Mouse (Mus musculus): Measurements from ENCODE around the gene Poc5. TPM values are rescaled to one million over a fixed set of nuclear protein-coding genes. Genes with fewer than 3 reads are reported as not detected.

Poc5 gene
- total and polyA plus RNA-seq, 3 experiments = 17.1 to 25.4 TPM; not detected in 1

DNA sequence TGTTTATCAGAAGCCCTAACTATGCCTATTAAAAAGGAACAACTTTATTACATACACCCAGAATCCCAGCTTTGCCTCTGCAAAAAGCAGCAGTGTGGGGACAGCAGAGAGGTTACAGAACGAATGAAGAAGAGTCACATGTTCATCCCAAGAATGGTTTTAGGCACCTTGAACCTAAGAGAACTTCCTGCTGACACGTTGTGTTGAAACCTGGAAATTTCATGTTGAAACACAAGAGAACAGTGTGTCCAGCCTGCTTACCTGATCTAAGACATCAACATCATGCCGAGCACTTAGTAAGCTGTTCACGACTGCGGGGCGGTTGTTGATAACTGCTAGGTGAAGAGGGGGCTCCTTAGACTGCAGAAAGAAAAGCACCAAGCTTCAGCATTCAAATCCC, 44.9 kb downstream of the Poc5 start:
- H3K4me3 ChIP-seq (ENCODE audit: control insufficient read depth in 1 of 2, insufficient read depth in 1 of 2, low read depth in 2 of 2, low read length in 2 of 2) = no peak overlapping the region
- H3K27ac ChIP-seq (ENCODE audit: control insufficient read depth, low read depth, low read length) = no peak overlapping the region
- H3K79me2 ChIP-seq (ENCODE audit: control insufficient read depth, insufficient read depth, low read length, poor library complexity) = no peaks in the 10 kb centered on the region
- TF ChIP-seq USF2 (IDR thresholded peaks at IDR 0.05; ENCODE audit: borderline replicate concordance in 1 of 2, insufficient read depth in 1 of 2, low read depth in 1 of 2, low read length in 2 of 2) = no peak
- TF ChIP-seq ZNF384 (IDR thresholded peaks at IDR 0.05; ENCODE audit: low read depth, low read length) = no peak
- no peak for TF ChIP-seq CTCF (IDR thresholded peaks at IDR 0.05 in 2 of 3, conservative IDR thresholded peaks at IDR 0.05 in 1 of 3; ENCODE audit: control insufficient read depth in 1 of 3, insufficient read depth in 1 of 3, low read depth in 2 of 3, low read length in 3 of 3, poor library complexity in 1 of 3, severe bottlenecking in 1 of 3)
- no peak for TF ChIP-seq MEF2A (IDR thresholded peaks at IDR 0.05; ENCODE audit: extremely low read depth, insufficient replicate concordance, low read depth, low read length, poor library complexity, severe bottlenecking)
- no peak for TF ChIP-seq ZKSCAN1 (IDR thresholded peaks at IDR 0.05; ENCODE audit: low read depth, low read length)
- no peak for TF ChIP-seq POLR2A (IDR thresholded peaks at IDR 0.05; ENCODE audit: control insufficient read depth in 1 of 2, insufficient read depth in 1 of 2, low read depth in 1 of 2, low read length in 2 of 2, poor library complexity in 1 of 2)
- no peak for TF ChIP-seq RCOR1 (IDR thresholded peaks at IDR 0.05; ENCODE audit: low read depth, low read length)
- no peak for TF ChIP-seq ZC3H11A (IDR thresholded peaks at IDR 0.05; ENCODE audit: low read depth, low read length)
- TF ChIP-seq ETS1 (IDR thresholded peaks at IDR 0.05; ENCODE audit: low read depth, low read length) = no peak
- TF ChIP-seq GABPA (IDR thresholded peaks at IDR 0.05; ENCODE audit: low read depth, low read length) = no peak
- no peak for TF ChIP-seq E2F4 (IDR thresholded peaks at IDR 0.05; ENCODE audit: borderline replicate concordance, low read depth, low read length)
- TF ChIP-seq MAZ (IDR thresholded peaks at IDR 0.05; ENCODE audit: low read depth, low read length) = no peak
- TF ChIP-seq BHLHE40 (IDR thresholded peaks at IDR 0.05; ENCODE audit: borderline replicate concordance, low read depth, low read length) = no peak
- H3K4me1 ChIP-seq (ENCODE audit: control insufficient read depth in 1 of 2, insufficient read depth in 2 of 2, low read length in 2 of 2) = peaks cover 2 to 23% of the 10 kb centered on the region in 2 experiments; a peak in 3 of 4 replicates
- DNase-seq (ENCODE audit: low read depth, low spot score) = peak; percentile 32
- no peaks in the 10 kb centered on the region for H3K9me3 ChIP-seq (replicated peaks; ENCODE audit: insufficient read depth, low read length)
- H3K36me3 ChIP-seq (ENCODE audit: control insufficient read depth in 1 of 2, insufficient read depth in 2 of 2, low read length in 2 of 2) = peaks cover 0 to 11% of the 10 kb centered on the region in 2 experiments; a peak in 2 of 4 replicates
- H3K27me3 ChIP-seq (ENCODE audit: control insufficient read depth in 1 of 2, insufficient read depth in 2 of 2, low read length in 2 of 2) = no peaks in the 10 kb centered on the region
- H3K9ac ChIP-seq (ENCODE audit: control insufficient read depth, low read depth, low read length, poor library complexity, severe bottlenecking) = no peak overlapping the region

GRCm38 (mm10) chr13:96433648-96434190, 45.6 kb downstream of the Poc5 start:
- H3K27ac ChIP-seq (ENCODE audit: control insufficient read depth, low read depth, low read length) = no peak overlapping the region
- H3K4me1 ChIP-seq (ENCODE audit: control insufficient read depth in 1 of 2, insufficient read depth in 2 of 2, low read length in 2 of 2) = peaks cover 2 to 21% of the 10 kb centered on the region in 2 experiments; a peak in 3 of 4 replicates
- no peaks in the 10 kb centered on the region for H3K27me3 ChIP-seq (ENCODE audit: control insufficient read depth in 1 of 2, insufficient read depth in 2 of 2, low read length in 2 of 2)
- peaks cover 0 to 11% of the 10 kb centered on the region in 2 experiments; a peak in 2 of 4 replicates for H3K36me3 ChIP-seq (ENCODE audit: control insufficient read depth in 1 of 2, insufficient read depth in 2 of 2, low read length in 2 of 2)
- H3K79me2 ChIP-seq (ENCODE audit: control insufficient read depth, insufficient read depth, low read length, poor library complexity) = no peaks in the 10 kb centered on the region
- no peak overlapping the region for H3K9ac ChIP-seq (ENCODE audit: control insufficient read depth, low read depth, low read length, poor library complexity, severe bottlenecking)
- DNase-seq (ENCODE audit: low read depth, low spot score) = no peak
- TF ChIP-seq EP300 (IDR thresholded peaks at IDR 0.05; ENCODE audit: low read depth in 1 of 2, low read length in 2 of 2) (no peak), ZNF384 (IDR thresholded peaks at IDR 0.05; ENCODE audit: low read depth, low read length) (no peak), GABPA (IDR thresholded peaks at IDR 0.05; ENCODE audit: low read depth, low read length) (no peak), CHD1 (IDR thresholded peaks at IDR 0.05; ENCODE audit: low read depth, low read length) (no peak), UBTF (IDR thresholded peaks at IDR 0.05; ENCODE audit: borderline replicate concordance, insufficient read depth, low read depth, low read length) (no peak), MEF2A (IDR thresholded peaks at IDR 0.05; ENCODE audit: extremely low read depth, insufficient replicate concordance, low read depth, low read length, poor library complexity, severe bottlenecking) (no peak)
- no peak overlapping the region for H3K4me3 ChIP-seq (ENCODE audit: control insufficient read depth in 1 of 2, insufficient read depth in 1 of 2, low read depth in 2 of 2, low read length in 2 of 2)
- no peaks in the 10 kb centered on the region for H3K9me3 ChIP-seq (replicated peaks; ENCODE audit: insufficient read depth, low read length)
